Mouse (Mus musculus) cerebellum, adult 2 months (tissue): Measurements from ENCODE around the gene Optn.

Source experiments
- CTCF ChIP-seq: fragments of 200-500 bp; IDR thresholded peaks from 2 replicates; pipeline ENCODE4 v1.5.1; 2011; ENCODE audit warnings: low read depth, mild to moderate bottlenecking, control low read depth, low read length, moderate library complexity, borderline replicate concordance; ENCODE audit not compliant: insufficient read depth
- POLR2A ChIP-seq: fragments of 200-500 bp; IDR thresholded peaks from 2 replicates; pipeline ENCODE4 v1.6.1; 2011; ENCODE audit warnings: low read length, control low read depth, borderline replicate concordance; ENCODE audit not compliant: insufficient read depth

DNA sequence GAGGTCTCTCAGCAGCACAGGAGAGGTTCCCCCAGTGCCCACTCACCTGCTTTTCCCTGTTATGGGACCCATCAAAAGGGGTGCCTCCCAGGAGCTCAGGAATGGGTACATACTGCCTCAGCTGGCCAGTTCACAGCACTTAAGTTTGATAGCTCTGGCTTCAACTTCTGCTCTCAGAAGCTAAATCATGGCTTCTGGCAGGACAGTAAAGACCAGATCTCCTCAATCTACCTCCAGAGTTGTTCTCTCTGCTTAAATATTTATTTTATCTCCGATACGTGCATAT lies 20.4 kb downstream of the Optn start:
- TF ChIP-seq POLR2A, result no peak
- no peak for TF ChIP-seq CTCF
